Mouse (Mus musculus) fat pad, adult 2 months (tissue): ENCODE measurements around the gene Ndufaf2.

Experiments used
- DNase-seq: peaks from one replicate; pipeline ENCODE4 v3.0.0-alpha.2; 2011; ENCODE audit warnings: low read depth, low spot score; ENCODE audit errors: extremely low read depth

The Ndufaf2 gene

DNA sequence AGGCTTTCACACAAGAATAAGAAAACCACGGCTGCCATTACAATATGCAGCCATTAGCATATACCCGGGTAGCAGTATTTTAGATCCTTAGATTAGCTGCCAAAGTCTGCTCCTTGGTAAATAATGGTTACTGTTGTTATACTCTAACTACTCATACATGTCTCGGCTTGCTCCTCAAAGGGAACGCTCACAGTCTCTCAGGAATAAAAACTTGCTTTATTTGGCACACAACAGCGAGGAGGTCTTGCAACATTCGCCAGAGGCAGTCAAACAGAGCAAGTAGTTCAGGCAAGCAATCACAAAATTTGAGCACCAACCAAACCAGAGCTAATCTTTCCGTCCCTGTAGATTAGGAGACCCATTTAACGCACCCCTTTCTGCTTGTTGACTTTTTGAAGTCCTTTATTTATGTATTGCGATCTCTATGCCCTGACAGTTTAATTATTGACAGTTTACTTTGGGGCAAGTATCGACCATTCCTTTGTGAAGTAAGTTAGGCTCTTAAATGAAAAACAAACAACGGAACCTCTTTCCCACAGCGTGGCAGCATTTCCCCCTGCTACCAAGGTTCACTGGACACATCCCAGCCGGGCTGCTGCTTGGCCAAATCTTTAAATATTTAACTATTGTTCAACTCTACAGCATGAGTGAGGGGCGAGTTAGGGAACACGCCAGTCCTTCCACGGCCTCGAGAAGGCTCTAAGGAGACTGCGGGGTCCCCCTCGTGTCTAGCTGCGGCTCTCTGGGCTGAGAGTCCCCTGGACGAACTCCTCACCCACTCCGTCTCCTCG lies 114.8 kb downstream of the Ndufaf2 start:
- peak; percentile 96 for DNase-seq

DNA sequence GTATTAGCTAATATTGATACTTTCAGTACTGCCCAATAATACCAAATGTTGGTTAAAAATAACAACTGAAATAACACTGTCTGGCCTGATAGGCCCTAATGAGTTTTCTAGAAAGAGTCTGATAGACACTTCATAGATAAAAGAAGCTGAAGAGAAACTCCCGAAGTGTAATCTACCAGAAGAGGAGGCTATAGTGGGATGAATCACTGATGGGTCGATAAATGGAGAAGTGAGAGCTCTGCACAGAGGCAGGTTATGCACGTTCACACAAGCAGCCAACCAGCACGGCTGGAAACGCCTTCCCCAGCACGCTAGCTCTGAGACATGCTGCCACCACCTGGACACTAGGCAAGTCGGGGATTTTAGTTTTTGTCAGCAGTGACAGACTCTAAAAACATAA lies 117.1 kb downstream of the Ndufaf2 start:
- DNase-seq = no peak

DNA sequence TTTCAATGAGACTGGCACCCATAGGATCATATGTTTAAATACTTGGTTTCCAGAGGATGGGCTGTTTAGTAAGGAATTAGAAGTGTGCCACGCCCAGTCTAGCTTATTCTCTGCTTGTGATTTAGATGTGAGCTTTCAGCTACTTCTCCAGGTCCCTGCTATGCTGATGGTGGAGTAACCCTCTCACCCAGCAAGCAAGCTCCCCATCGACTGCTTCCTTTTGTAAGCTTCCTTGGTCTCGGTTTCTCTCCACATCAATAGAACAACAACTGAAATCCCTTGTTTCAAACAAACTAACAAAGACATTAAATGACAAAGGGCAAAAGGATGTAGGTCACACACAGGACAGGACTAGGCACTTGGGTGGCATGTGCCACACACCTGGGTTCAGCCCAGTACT lies 118.0 kb downstream of the Ndufaf2 start:
- no peak for DNase-seq

DNA sequence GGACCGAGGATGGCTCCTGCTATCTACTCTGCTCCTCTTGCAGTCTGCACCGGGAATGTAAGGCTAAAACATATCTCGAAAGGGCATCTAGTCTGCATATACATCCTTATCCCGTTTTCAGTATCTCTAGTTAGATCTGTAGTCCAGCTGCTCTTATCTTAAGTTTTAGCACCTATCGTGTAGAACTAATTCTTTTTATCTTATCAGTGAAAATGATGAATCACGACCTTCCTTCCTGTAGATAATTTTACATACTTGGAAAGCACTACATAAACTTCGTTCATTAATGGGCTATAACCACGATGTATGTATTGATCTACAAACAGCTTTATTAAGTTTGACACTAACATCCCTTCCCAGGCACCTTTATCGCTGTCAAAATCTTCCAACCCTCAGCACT lies 118.5 kb downstream of the Ndufaf2 start:
- DNase-seq = no peak

DNA sequence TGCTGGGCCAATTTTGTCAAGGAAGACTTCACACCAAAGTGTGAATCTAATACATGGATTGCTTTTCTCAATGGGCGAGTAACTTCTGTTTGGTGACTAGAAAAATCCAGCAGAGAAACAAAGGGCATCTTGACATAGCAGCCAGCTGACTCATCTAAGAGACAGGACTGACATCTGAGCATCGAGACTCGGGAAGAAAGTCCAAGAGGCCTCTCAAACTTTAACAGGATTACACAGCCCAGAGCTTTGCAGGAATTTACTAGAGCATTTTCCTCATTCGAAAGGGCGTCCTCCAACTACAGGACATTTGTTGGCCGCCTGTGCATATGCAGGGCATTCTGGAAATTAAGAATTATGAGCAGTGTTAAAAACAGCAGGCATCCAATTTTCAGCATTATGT lies 119.0 kb downstream of the Ndufaf2 start:
- no peak for DNase-seq

DNA sequence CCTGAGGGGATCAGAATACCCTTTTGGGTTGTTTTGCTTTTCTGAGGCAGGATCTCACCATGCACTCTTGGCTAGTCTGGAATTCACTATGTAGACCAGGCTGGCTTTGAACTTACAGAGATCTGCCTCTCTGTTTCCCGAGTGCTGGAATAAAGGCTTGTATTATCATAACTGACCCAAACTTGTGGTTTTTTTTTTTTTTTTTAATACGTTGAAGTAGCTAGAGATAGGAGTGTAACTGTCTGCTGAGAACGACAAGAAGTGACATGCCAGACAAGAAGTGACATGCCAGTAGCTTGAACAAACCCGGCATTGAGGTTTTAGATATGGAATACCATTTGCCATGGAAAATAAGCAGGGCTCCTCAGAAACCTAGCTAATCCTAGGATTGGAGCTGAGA lies 125.6 kb downstream of the Ndufaf2 start:
- no peak for DNase-seq

DNA sequence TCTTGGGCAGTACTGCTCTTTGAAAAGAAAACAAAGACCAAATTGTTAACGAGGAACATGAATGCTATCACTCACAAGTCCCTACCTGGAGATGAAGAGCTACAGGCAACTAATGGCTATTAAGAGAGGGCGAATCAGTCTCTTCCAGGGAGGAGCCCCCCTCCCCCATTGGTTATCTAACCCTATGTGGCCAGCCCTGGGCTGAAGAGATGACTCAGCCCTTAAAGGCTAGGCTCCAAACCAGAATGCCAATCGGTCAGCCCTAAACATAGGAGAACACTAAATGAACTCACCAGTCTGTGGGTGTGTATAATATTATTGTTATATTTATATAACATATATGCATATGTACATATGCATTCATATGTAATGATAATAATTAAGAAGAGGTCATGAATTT lies 132.6 kb downstream of the Ndufaf2 start:
- DNase-seq = no peak

DNA sequence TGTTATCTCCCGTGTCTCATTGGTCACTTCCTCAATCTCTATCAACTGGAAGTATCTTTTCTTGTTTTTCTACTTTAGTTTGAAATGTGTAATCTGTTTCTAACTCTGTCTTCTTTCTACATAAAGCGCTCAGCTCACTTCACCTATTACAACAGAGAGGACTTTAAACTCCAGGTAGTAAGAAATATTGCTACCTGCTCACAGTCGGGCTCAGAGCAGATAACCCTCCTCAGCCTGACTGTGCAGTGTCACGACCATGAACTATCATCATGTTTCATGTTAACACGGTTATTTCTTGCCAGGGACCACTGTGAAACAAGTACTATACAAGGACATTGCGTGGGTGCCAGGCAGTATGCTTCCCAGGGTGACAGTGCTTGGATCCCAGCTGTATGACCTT lies 141.1 kb downstream of the Ndufaf2 start:
- no peak for DNase-seq

DNA sequence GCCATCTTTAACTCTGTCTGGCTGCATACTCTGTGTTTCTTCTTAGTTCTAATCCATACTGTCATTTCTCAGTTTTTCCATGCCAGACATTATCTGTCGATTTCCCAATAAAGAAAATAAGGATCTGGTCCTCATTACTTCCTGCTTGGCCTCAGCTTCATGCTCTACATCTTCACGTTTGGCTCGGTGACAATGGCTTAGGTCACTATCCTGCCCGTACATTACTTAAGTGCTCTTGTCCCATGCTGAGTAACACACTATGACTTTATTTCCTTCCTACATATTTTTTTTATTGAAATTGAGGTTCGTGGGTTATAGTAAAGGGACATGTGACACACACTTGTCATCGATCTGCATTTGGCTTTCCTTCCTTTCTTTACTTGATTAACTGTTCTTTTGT lies 143.3 kb downstream of the Ndufaf2 start:
- no peak for DNase-seq

DNA sequence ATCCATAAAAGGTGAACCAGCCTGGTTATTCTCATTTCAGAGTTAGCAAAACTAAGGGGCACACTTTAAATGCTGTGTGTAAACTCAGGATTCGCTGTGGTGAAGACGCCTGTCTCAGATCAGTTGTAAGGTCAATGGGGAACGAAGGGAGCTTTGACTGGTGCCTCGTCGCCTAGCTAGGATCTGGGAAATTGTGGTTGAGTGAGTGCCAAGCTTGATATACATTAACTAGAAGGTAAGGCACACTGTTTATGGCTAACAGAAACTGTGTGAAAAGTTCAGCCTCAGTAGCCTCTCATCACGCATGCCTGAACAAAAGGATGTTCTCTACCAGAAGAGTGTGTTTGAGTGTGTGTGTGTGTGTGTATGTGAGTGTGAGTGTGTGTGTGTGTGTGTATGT lies 144.6 kb downstream of the Ndufaf2 start:
- DNase-seq = no peak

DNA sequence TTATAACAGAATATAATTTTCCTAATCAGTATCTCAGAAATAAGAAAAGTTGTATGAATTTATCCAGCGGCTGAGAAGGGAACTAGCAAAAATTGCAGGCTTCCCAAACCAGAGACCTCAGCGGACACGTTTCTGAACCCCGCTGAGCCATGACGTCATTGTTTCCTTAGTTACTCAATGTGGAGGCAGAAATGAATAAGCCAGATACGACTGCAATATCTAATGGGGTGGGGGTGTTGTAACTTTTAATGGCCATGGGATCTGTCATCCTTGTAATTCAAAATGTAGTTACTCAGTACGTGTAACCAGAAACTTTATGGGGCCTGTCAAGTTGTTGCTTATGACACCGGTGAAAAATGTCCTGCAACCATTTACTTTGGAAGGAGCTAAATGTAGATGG lies 145.3 kb downstream of the Ndufaf2 start:
- no peak for DNase-seq

DNA sequence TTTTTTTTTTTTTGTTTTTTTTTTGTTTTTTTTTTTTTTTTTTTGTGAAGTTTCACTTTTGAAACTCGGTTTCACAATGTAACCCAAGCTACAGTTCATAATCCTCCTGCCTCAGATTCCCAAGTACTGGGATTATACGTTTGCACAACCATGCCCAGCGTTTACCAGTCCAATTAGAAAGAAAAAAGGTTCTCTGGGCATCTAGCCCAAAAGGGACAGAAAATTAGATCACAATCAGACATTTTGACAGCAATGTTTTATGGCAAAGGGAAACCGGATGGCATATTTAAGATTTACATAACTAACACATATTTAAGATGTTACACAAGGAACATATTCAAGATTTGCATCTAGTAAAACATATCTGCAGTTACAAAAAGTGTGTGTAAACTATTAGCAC lies 150.6 kb downstream of the Ndufaf2 start:
- peak; percentile 68 for DNase-seq

DNA sequence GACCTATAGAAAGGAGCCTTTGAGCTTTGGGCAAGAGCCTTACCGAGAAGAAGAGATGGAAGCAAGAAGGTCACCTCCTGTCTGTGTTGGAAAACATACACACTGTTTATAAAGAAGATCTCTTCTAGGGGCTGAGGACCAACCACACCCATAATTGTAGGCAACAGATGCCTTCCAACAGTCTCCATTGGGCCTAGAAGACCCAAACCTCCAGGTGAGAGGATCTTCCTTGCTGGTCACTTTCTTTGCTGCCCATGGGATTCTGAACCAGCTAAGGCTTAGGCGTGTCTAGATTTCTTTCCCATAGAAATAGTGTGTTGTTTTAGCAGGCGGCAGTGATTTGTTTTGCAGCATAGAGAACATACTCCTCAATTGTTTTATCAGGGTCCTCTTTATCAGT lies 162.1 kb downstream of the Ndufaf2 start:
- DNase-seq = no peak

DNA sequence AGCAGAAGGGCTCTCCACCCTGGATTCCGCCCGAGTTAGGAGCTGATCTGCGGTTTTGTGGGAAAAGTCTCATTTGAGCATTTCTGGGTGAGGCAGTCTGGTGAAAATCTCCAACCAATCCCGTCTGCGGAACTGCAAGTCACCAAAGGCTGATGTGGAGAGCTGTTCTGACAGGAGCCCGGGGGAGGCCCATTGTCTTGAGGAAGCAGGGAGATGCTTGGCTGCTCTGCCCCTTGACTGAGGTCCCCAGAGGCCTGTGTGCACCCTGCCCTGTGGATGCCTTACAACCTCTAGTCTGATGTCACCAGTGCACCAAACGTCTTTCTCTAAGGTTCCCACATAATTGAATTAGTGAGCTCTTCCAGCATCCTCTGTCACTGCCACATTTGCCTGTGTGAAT lies 163.2 kb downstream of the Ndufaf2 start:
- DNase-seq = no peak

DNA sequence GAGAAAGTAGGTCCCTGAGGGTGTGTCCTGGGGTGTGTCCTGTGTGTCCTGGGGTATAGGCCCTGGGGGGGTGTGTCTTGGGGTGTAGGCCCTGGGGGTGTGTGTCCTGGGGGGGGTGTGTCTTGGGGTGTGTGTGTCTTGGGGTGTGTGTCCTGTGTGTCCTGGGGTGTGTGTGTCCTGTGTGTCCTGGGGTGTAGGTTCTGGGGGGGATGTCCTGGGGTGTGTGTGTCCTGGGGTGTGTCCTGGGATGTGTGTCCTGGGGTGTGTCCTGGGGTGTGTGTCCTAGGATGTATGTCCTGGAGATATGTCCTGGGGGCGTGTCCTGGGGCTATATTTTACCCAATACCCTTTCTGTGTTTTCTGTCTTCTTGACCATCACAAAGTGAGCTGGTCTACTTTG lies 165.8 kb downstream of the Ndufaf2 start:
- no peak for DNase-seq

DNA sequence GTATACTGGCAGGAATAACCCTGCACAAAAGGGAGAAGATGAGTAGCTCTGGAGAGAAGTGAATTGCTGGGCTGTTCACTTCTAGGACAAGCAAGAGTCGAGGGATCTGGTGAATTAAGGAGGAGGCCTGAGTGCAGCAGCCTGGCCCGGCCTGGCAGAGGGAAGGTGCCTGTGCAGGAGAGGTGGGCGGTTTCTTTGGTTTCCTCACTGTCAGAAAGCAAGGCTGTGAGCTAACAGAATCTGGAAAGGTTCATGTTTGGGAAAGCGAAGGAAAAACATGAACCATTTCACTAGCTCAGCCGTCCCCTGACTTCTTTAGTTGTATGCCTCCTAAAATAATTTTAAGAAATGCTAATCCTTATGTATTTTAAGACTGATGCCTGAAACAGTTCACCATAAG lies 173.8 kb downstream of the Ndufaf2 start:
- no peak for DNase-seq

DNA sequence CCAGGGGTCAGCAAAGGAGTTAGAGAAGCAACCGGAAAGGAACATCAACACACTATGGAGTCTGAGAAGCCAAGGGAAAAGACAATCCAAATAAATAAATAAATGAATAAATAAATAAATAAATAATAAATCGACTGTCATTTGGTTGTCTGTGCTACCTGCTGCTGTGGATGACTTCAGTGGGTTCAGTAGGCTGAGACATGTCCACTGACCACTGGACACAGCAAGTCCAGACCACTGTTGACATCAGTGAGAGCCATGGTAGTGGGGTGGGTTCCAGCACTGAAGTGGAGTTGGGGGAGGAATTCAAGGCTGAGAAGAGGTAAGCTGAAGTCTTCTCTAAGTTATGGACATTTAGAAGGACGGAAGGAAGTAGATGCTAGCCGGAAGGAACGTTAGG lies 174.2 kb downstream of the Ndufaf2 start:
- DNase-seq = no peak

DNA sequence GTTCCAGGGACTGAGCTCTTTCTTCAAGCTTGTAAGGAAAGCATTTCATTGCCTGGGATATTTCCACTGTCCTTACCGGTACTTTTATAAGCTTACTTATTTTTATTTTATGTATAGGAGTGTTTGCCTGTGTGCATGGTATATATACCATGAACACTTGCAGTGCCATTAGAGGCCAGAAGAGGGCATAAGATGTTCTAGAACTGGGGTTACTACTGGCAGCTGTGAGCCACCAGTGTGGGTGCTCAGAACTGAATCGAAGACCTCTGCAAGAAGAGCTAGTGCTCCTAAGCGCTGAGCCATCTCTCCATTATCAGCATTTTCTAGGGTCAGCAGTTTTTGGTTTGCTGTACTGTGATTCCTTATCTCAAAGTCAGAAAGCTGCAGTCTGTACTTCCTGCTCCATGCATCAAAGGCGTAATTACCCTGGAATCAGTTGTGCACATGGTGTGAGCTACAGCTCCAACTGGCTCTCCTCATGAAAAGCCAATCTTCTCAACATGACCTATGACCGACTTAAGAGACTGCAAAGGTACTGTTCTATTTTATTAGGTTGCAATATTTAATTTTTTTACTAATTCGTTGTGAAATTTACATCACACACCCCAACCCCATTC lies 175.1 kb downstream of the Ndufaf2 start:
- DNase-seq = no peak

DNA sequence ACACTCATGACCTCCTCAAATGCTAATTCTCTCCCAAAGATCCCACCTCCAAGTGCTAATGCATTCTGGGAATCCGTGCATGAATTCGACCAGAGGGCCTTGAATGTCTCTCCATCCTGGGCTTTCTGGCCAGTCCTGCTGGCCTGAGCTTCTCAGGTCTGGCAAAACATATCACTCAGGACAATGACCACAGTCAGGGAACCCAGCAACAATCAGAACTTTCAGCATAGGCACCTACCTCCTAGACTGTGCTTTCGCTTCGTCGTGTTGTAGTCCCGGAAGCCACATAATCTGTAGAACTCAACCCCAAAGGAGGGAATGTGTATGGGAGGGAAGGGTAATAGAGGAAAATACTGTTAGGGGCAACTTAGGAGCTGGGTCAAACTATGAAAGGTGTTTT lies 179.0 kb downstream of the Ndufaf2 start:
- no peak for DNase-seq

DNA sequence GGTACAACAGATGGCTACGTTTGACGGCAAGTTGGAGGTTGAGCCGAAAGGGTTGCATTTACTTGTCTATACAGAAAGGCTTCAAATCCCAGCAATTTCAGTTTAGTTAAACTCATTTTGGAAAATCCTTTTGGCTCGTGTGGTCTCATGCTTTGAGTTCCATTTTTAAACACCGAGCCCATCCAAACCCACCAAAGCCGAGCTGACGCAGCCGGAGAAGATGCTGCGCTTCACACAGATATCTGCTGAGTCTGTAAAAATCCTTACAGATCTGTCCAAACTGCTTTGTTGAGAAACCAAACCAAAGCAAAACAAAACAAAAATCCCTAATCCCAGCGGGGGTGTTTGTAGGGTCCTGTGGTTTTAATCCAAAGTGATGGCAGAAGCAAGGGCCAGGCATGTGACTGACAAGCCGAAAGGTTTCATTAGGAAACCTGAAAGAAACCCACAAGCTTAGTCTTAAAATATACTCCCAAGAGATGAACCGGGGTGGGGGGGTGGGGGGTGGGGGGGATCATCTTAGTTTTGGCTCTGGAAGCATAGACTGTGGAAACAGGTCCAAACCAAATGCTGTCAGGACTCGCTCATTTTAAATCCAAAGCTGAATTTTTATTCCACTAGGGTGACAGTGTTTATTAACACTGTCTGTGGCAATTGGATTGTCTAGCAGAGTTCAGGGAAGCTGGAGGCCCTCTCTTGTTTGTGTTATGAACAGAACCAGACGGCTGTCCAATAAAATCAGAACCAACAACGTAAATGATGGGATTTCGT lies 181.4 kb downstream of the Ndufaf2 start:
- DNase-seq = no peak

DNA sequence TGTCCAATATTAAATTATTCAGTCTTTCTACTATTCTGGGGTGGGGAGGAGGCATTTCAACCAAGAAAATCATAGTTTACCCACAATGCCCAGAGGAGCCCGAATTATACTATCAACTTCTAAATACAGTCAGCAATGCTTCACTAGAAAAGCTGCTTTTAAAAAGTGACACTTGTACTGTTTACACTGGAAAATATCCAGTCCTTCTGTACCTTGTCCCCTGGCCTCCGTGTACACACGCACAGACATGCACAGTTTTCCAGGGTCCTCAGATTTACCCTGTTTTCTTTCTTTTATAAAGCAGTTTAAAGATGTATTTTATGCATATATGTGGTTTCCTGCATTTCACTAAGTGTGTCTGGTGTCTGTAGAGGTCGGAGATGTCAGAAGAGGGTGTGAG lies 186.0 kb downstream of the Ndufaf2 start:
- DNase-seq = no peak

DNA sequence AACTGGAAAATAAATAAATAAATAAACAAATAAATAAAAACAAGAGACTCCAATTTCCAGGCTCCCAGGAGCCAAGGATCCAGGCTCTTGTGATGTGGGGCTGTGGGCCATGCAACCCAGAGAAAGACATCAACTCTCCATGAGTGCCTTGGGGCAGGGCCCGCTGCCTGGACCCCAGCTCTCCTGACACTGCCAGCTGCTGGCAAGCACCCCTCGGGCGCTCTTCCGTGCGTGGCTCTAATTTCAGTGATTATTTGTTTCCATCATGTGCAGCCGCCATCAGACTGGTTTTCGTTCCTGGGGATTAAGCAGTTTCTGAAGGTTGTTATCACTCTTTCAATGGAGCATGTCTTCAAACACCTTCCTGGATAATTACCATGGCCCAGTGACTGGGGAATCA lies 186.6 kb downstream of the Ndufaf2 start:
- DNase-seq = no peak
